Mouse (Mus musculus): Measurements from ENCODE around the gene Hist1h1d. TPM values are rescaled to one million over a fixed set of nuclear protein-coding genes. Genes with fewer than 3 reads are reported as not detected.
"Not testable (repeated sequence)": the region's sequence is repeated elsewhere in the genome, so short reads cannot be mapped to it uniquely, and the experiment has no call there.

The Hist1h1d gene
- polyA plus RNA-seq, 1 experiment from 2014 or later = 0.70 TPM

GRCm38 (mm10) chr13:23562699-23563462, 9.8 kb downstream of the Hist1h1d start:
- H3K4me3 ChIP-seq (ENCODE audit: low read length) = peak overlapping the region; percentile 35
- H3K9me3 ChIP-seq (ENCODE audit: control insufficient read depth, low read length) = no peaks in the 10 kb centered on the region
- H3K27me3 ChIP-seq (ENCODE audit: control insufficient read depth, insufficient read depth, low read length) = no peaks in the 10 kb centered on the region
- no peaks in the 10 kb centered on the region for H3K36me3 ChIP-seq (ENCODE audit: control insufficient read depth, insufficient read depth, low read length)
- peak overlapping the region; percentile 59 for H3K4me2 ChIP-seq (replicated peaks; ENCODE audit: low read depth, low read length)
- WGBS = 4% methylated on average over 18 of the region's 18 CpGs
- H3K27ac ChIP-seq (ENCODE audit: low read depth, low read length) = peak overlapping the region; percentile 99
- ATAC-seq (ENCODE audit: low FRiP score, low TSS enrichment) = peak; percentile 80
- peak overlapping the region; percentile 61 for H3K9ac ChIP-seq (ENCODE audit: low read depth, low read length)
- H3K4me1 ChIP-seq (ENCODE audit: control insufficient read depth, insufficient read depth, low read length) = no peaks in the 10 kb centered on the region

- 83% methylated on average over 2 of the region's 2 CpGs for WGBS
- Histone ChIP-seq H3K4me3 (ENCODE audit: low read length) (no peak overlapping the region), H3K4me1 (ENCODE audit: control insufficient read depth, insufficient read depth, low read length) (no peaks in the 10 kb centered on the region), H3K36me3 (ENCODE audit: control insufficient read depth, insufficient read depth, low read length) (no peaks in the 10 kb centered on the region), H3K27ac (ENCODE audit: low read depth, low read length) (peak overlapping the region; percentile 99), H3K27me3 (ENCODE audit: control insufficient read depth, insufficient read depth, low read length) (no peaks in the 10 kb centered on the region), H3K4me2 (replicated peaks; ENCODE audit: low read depth, low read length) (no peak overlapping the region), H3K9ac (ENCODE audit: low read depth, low read length) (no peak overlapping the region), H3K9me3 (ENCODE audit: control insufficient read depth, low read length) (no peaks in the 10 kb centered on the region)
- no peak for ATAC-seq (ENCODE audit: low FRiP score, low TSS enrichment)
Measured at GRCm38 (mm10) chr13:23564482-23564881, 11.4 kb downstream of the Hist1h1d start.

GRCm38 (mm10) chr13:23570261-23571021, 17.4 kb downstream of the Hist1h1d start:
- Histone ChIP-seq H3K9ac (ENCODE audit: low read depth, low read length) (peak overlapping the region; percentile 51), H3K4me3 (ENCODE audit: low read length) (peak overlapping the region; percentile 43), H3K4me2 (replicated peaks; ENCODE audit: low read depth, low read length) (peak overlapping the region; percentile 40), H3K27ac (ENCODE audit: low read depth, low read length) (peak overlapping the region; percentile 92)
- ATAC-seq (ENCODE audit: low FRiP score, low TSS enrichment); H3K36me3 ChIP-seq (ENCODE audit: control insufficient read depth, insufficient read depth, low read length); H3K27me3 ChIP-seq (ENCODE audit: control insufficient read depth, insufficient read depth, low read length); H3K4me1 ChIP-seq (ENCODE audit: control insufficient read depth, insufficient read depth, low read length); H3K9me3 ChIP-seq (ENCODE audit: control insufficient read depth, low read length): not testable (repeated sequence)
- 1% methylated on average over 19 of the region's 41 CpGs for WGBS

- Histone ChIP-seq H3K4me1 (ENCODE audit: control insufficient read depth, insufficient read depth, low read length) (0 out of 2 replicates have a peak, but pooled peaks cover 3% of the 10 kb centered on the region), H3K4me2 (replicated peaks; ENCODE audit: low read depth, low read length) (peak within 1 kb of the TSS; percentile 69), H3K4me3 (ENCODE audit: low read length) (peak within 1 kb of the TSS; percentile 43), H3K9ac (ENCODE audit: low read depth, low read length) (peak within 1 kb of the TSS; percentile 82), H3K36me3 (ENCODE audit: control insufficient read depth, insufficient read depth, low read length) (no peaks in the 10 kb centered on the region), H3K27me3 (ENCODE audit: control insufficient read depth, insufficient read depth, low read length) (no peaks in the 10 kb centered on the region), H3K27ac (ENCODE audit: low read depth, low read length) (peak within 1 kb of the TSS; percentile 92), H3K9me3 (ENCODE audit: control insufficient read depth, low read length) (no peaks in the 10 kb centered on the region)
- peak; percentile 93 for ATAC-seq (ENCODE audit: low FRiP score, low TSS enrichment)
- WGBS = under 1% methylated on average over 18 of the region's 18 CpGs
Measured at GRCm38 (mm10) chr13:23571022-23571503, 18.0 kb downstream of the Hist1h1d start, which contains the start of the genes Hist1h2ae and Hist1h2bg. Hist1h2ae (minus strand) TSS chr13:23571220. Hist1h2bg (plus strand) TSS chr13:23571396.

- not testable (repeated sequence) for H3K27me3 ChIP-seq (ENCODE audit: control insufficient read depth, insufficient read depth, low read length); ATAC-seq (ENCODE audit: low FRiP score, low TSS enrichment); H3K9me3 ChIP-seq (ENCODE audit: control insufficient read depth, low read length); H3K4me1 ChIP-seq (ENCODE audit: control insufficient read depth, insufficient read depth, low read length); H3K36me3 ChIP-seq (ENCODE audit: control insufficient read depth, insufficient read depth, low read length)
- Histone ChIP-seq H3K4me2 (replicated peaks; ENCODE audit: low read depth, low read length) (peak overlapping the region; percentile 69), H3K27ac (ENCODE audit: low read depth, low read length) (peak overlapping the region; percentile 92), H3K9ac (ENCODE audit: low read depth, low read length) (peak overlapping the region; percentile 82), H3K4me3 (ENCODE audit: low read length) (peak overlapping the region; percentile 43)
- under 1% methylated on average over 13 of the region's 34 CpGs for WGBS
Measured at GRCm38 (mm10) chr13:23571504-23572217, 18.6 kb downstream of the Hist1h1d start.

GRCm38 (mm10) chr13:23572218-23573033, 19.4 kb downstream of the Hist1h1d start:
- Histone ChIP-seq H3K9me3 (ENCODE audit: control insufficient read depth, low read length) (no peaks in the 10 kb centered on the region), H3K4me1 (ENCODE audit: control insufficient read depth, insufficient read depth, low read length) (0 out of 2 replicates have a peak, but pooled peaks cover 6% of the 10 kb centered on the region), H3K36me3 (ENCODE audit: control insufficient read depth, insufficient read depth, low read length) (no peaks in the 10 kb centered on the region), H3K4me3 (ENCODE audit: low read length) (peak overlapping the region; percentile 43), H3K27me3 (ENCODE audit: control insufficient read depth, insufficient read depth, low read length) (no peaks in the 10 kb centered on the region), H3K4me2 (replicated peaks; ENCODE audit: low read depth, low read length) (peak overlapping the region; percentile 69), H3K9ac (ENCODE audit: low read depth, low read length) (peak overlapping the region; percentile 82), H3K27ac (ENCODE audit: low read depth, low read length) (peak overlapping the region; percentile 92)
- no peak for ATAC-seq (ENCODE audit: low FRiP score, low TSS enrichment)
- WGBS = 27% methylated on average over 2 of the region's 2 CpGs

GRCm38 (mm10) chr13:23573034-23573897, 20.2 kb downstream of the Hist1h1d start:
- H3K9ac ChIP-seq (ENCODE audit: low read depth, low read length) = peak overlapping the region; percentile 82
- H3K4me2 ChIP-seq (replicated peaks; ENCODE audit: low read depth, low read length) = peak overlapping the region; percentile 69
- peak overlapping the region; percentile 92 for H3K27ac ChIP-seq (ENCODE audit: low read depth, low read length)
- WGBS = 12% methylated on average over 17 of the region's 20 CpGs
- H3K4me3 ChIP-seq (ENCODE audit: low read length) = peak overlapping the region; percentile 43
- not testable (repeated sequence) for H3K27me3 ChIP-seq (ENCODE audit: control insufficient read depth, insufficient read depth, low read length); H3K4me1 ChIP-seq (ENCODE audit: control insufficient read depth, insufficient read depth, low read length); H3K9me3 ChIP-seq (ENCODE audit: control insufficient read depth, low read length); H3K36me3 ChIP-seq (ENCODE audit: control insufficient read depth, insufficient read depth, low read length); ATAC-seq (ENCODE audit: low FRiP score, low TSS enrichment)
